Mouse (Mus musculus) left cerebral cortex, postnatal 14 days (tissue): ENCODE measurements at regions not wholly inside any gene's neighbourhood (a gene's known extent, or its start where the extent isn't known, plus 50 kb on each side); places are given as distances from the start of the nearest gene placed in this dataset.
A peak's percentile ranks its signal among the peaks of the same experiment; 100 is the strongest.

Experiments
- DNase-seq, 2 experiments: peaks; one replicate each; pipeline ENCODE4 v3.0.0; 2021 to 2022; ENCODE audit warnings: low spot score in 2 of 2, mixed read lengths in 1 of 2
- intact Hi-C: fragments of 180-260 bp; cut with DNase I; formaldehyde crosslinking; loops from one replicate; pipeline ENCODE4 v1.15.1; 2025

DNA sequence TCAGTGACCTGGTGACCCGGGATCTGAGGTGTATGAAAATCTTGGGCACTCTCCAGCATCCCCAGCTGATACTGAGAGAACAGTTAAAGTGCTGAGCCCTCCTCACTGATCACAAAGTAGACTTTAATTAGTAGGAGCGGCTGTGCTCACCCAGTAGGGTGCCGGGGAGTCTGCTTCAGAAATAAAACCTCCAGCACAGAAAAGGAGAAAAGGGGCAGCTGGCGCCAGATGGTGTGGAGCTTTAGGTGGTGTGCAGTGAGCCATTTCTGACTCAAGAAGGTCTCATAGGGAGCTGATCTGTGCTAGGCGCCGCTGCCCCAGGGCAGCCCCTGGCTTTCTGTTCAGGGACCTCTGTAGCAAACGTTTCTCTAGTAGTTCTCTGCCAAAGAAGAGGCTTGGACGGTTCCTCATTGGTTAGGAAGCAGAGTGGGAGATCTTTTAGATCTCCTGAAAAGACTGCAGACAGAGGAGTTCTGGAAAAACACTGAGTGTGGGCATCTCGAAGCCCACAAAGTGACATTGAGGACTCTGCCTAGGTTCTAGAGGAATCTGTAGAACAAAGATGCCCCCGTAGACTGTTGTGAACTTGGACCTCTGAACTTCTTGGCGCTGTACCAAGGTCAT, 200.1 kb upstream of the Clnk start:
- intact Hi-C loops = no loop called here
- peak in 1 of 2 experiments; percentile 14 for DNase-seq

DNA sequence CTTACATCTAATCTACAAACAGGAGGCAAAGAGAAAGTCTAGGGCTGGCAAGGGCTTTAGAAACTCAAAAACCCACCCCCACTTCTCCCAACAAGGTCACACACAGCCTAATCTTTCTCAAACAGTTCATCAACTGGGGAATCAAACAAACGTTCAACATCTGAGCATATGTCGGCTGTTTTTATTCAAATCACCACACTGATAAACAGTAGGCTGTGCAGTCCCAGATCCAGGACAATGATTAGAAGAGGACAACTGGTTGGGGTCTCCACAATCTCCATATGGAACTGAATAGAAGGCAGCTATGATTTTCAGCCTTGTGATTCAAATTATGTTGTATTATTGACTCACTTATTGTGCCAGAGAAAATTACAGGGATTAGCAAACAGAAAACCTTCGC, 193.1 kb upstream of the Clnk start:
- DNase-seq = no peak
- intact Hi-C loops = loop anchor here (10.0 kb wide), 2 partner anchors 255 to 285 kb away; no protein-coding TSS in a partner anchor

GRCm38 (mm10) chr5:39063061-39063460, 186.4 kb upstream of the Clnk start:
- intact Hi-C loops = loop anchor here (5.0 to 10.0 kb wide), 3 partner anchors 262 to 579 kb away; no protein-coding TSS in a partner anchor
- DNase-seq = peak; percentile 58 to 75

- peak; percentile 41 to 47 for DNase-seq
- intact Hi-C loops = no loop called here
Measured at GRCm38 (mm10) chr5:39052490-39053250, 176.1 kb upstream of the Clnk start.

- intact Hi-C loops = no loop called here
- DNase-seq = no peak
Measured at GRCm38 (mm10) chr5:39050512-39050911, 173.9 kb upstream of the Clnk start.

- intact Hi-C loops = no loop called here
- no peak for DNase-seq
Measured at GRCm38 (mm10) chr5:39049141-39049540, 172.5 kb upstream of the Clnk start.

DNA sequence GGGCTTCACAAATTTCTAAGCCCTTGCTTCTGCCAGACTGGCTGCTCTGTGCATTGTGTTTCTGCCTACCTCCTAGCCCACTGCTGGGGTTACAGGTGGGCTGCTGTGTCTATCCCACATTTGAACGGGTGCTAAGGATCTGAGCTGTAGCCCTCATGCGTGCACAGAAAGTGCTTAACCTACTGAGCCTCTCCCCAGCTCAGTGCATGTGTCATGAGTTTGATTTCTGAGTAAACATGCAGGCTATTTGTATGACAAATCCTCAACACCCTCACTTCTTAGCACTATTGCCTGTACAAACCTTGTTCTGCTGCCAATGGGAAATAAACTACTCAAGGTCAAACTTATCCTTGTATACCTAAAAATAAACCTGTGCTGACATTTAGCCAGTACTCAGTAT, 163.9 kb upstream of the Clnk start:
- DNase-seq = no peak
- intact Hi-C loops = no loop called here

GRCm38 (mm10) chr5:39023241-39023640, 146.6 kb upstream of the Clnk start:
- no peak for DNase-seq
- intact Hi-C loops = no loop called here

- DNase-seq = peak in 1 of 2 experiments; percentile 6
- intact Hi-C loops = no loop called here
Measured at GRCm38 (mm10) chr5:39000643-39001042, 124.0 kb upstream of the Clnk start.

DNA sequence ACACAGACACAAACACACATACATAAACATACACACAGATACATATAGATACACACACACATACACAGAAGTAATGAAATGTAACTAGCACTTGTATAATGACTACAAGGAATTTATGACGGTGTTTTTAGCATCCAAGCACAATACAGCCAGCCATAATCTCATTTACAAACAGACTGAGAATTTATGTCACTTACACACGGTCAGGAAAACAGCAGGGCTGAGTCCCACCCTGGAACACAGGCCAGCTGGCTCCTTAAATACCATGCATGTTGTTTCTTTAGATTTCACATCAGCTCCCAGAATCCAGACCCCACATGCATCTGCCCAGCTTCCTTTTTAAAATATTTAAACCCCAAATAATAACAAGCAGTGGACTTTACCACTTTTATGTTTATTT, 123.1 kb upstream of the Clnk start:
- DNase-seq = no peak
- intact Hi-C loops = no loop called here

GRCm38 (mm10) chr5:38972397-38973159, 96.0 kb upstream of the Clnk start:
- DNase-seq = no peak
- intact Hi-C loops = no loop called here

DNA sequence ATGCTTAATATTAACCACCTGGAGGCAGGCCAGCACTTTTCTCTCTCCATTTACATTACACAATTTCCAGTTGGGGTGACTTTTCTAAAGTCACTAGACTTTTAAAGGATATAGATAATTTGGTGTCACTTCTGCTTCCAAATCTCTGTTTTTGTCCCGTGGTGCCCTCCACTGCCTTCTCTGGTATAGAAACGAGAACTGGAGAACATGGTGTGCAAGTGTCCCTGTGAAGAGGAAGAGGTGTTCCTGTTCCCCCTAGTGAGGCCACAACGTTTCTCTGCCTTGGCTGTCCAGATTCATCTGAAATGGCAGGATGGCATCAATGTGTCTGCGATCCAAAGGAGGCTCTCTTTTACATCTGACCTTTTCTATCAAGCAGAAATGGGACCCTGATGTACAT, 93.9 kb upstream of the Clnk start:
- DNase-seq = no peak

DNA sequence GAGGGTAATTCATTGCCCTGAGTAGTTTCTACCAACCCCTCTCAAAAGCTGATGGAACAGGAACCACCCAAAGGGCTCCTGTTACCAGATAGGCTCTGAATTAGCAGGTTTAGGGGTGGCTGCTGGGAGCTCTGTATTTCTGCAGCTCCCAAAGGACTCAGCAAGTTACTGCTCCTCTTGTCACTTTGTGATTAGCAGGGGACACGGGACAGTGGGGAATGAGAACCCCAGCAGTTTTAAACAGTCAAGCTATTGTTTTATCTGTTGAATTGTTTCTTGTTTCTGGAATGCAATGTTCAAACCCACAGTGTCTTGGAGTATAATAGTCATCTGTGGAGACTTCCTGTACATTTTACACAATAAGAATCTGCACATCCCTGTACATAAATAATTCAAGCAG, 90.4 kb upstream of the Clnk start:
- no peak for DNase-seq
- intact Hi-C loops = no loop called here

More for the DNA sequence above, 93.9 kb upstream of the Clnk start:
- intact Hi-C loops = no loop called here

GRCm38 (mm10) chr5:38964445-38964844, 87.8 kb upstream of the Clnk start:
- intact Hi-C loops = no loop called here
- DNase-seq = no peak

DNA sequence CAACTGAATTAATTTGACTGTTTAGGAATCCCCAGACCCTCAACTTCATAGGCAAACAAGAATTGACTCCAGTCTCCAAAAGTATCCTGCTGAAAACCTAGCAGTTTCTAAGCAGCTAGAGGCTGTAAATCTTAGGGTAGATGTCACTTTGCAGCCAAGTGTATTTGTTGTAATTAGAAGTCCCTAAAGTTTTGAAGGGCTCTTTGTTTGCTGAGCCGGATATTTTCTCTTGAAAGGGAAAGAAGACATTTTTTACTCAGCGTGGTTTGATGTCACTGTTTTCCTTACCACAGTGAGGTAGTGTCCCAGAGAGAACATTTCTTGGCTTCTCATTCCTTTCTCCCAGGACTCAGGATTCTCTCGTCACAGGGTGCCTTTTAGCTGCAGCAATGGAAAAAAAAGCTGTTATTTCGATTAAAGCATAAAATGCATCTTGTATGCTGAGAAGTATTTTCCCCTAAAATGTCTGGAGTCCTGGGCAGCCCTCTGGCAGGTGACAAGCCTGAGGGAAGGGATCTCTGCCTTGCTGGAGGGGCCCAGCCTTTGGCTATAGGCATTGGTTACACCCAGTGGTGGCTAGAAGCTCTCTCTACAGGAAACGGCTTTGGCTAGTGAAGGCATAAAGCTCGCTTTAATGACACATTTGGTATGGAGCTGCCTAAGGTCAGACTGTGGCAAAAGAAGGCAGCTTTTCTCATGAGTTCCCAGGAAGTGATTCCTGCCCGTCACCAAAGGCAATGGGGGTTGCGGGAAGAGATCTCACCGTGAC, 74.1 kb upstream of the Clnk start:
- no peak for DNase-seq
- intact Hi-C loops = no loop called here

- DNase-seq = peak; percentile 12 to 38
- intact Hi-C loops = no loop called here
Measured at GRCm38 (mm10) chr5:38945903-38946686, 69.5 kb upstream of the Clnk start.

DNA sequence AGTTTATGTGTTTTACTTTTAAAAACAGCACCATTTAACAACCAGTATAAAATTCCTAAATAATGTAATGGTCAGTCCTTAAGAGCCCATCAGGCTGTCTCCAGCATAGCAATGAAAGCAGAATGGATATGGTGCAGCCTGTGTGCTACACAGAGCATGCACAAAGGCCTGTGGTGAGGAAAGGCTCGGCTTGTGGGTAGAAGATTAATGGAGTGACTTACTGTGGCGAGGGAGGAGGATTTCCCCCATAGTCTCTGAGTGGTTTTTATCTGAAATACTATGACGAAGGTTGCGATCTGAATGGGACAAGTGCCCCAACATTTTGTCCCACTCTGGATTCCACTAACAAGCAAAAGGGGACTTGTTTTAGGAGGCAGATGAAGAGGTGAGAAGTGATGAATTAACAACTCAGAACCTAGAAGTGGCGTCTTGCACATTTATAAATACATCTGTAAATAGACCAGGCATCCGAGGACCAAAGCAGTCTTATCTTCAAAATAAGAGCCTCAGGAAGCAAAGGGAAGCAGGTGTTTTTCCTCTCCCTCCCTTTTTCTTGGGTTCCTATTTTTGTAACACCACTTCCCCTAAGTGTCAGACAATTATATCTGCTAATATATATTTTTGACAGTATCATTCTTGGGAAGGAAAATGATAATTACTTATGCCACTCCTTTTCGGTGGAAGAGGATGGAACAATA, 55.9 kb upstream of the Clnk start:
- no peak for DNase-seq
- intact Hi-C loops = no loop called here

DNA sequence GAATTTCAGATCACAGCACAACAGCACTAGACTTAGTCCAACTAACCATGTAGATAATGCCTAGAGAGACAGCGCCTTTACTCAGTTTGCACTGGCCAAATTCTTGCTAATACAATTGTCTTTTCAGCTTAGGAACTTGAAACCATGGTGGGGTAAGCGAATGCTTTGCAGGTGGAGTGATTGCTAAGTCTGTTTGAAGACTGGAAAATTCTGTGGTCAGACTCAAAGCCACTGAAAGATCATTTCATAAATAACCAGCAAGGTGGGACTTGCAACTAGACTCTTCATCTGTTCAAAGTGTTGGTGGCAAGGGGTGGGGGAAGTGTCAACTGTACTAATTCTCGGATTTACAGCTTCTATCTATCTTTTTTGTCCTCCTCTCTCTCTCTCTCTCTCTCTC, 50.4 kb upstream of the Clnk start:
- intact Hi-C loops = no loop called here

More for the DNA sequence above, 50.4 kb upstream of the Clnk start:
- no peak for DNase-seq
